Mouse (Mus musculus): ENCODE measurements at regions not wholly inside any gene's neighbourhood (a gene's known extent, or its start where the extent isn't known, plus 50 kb on each side); places are given as distances from the start of the nearest gene placed in this dataset.

GRCm38 (mm10) chr4:53386309-53386708, 53.9 kb upstream of the Slc44a1 start:
- DNase-seq (ENCODE audit: low spot score), result no peak

GRCm38 (mm10) chr4:53384761-53385160, 55.5 kb upstream of the Slc44a1 start:
- DNase-seq (ENCODE audit: low spot score), result no peak

GRCm38 (mm10) chr4:53384104-53384503, 56.1 kb upstream of the Slc44a1 start:
- no peak for DNase-seq (ENCODE audit: low spot score)

GRCm38 (mm10) chr4:53382012-53382411, 58.2 kb upstream of the Slc44a1 start:
- DNase-seq (ENCODE audit: low spot score), result no peak

GRCm38 (mm10) chr4:53379855-53380254, 60.4 kb upstream of the Slc44a1 start:
- no peak for DNase-seq (ENCODE audit: low spot score)

- DNase-seq (ENCODE audit: low spot score), result no peak
Observed at GRCm38 (mm10) chr4:53376995-53377394, 63.2 kb upstream of the Slc44a1 start.

GRCm38 (mm10) chr4:53356374-53356773, 83.8 kb upstream of the Slc44a1 start:
- no peak for DNase-seq (ENCODE audit: low spot score)

- no peak for DNase-seq (ENCODE audit: low spot score)
Observed at GRCm38 (mm10) chr4:53354961-53355360, 85.3 kb upstream of the Slc44a1 start.

GRCm38 (mm10) chr4:53353399-53354090, 86.7 kb upstream of the Slc44a1 start:
- no peak for DNase-seq (ENCODE audit: low spot score)

- no peak for DNase-seq (ENCODE audit: low spot score)
Observed at GRCm38 (mm10) chr4:53351104-53351607, 89.1 kb upstream of the Slc44a1 start.

- DNase-seq (ENCODE audit: low spot score), result no peak
Observed at GRCm38 (mm10) chr4:53345346-53345745, 94.9 kb upstream of the Slc44a1 start.

GRCm38 (mm10) chr4:53344546-53344945, 95.7 kb upstream of the Slc44a1 start:
- no peak for DNase-seq (ENCODE audit: low spot score)

- no peak for DNase-seq (ENCODE audit: low spot score)
Observed at GRCm38 (mm10) chr4:53341181-53341580, 99.0 kb upstream of the Slc44a1 start.

GRCm38 (mm10) chr4:53340021-53340667, 100.1 kb upstream of the Slc44a1 start:
- no peak for DNase-seq (ENCODE audit: low spot score)

- no peak for DNase-seq (ENCODE audit: low spot score)
Observed at GRCm38 (mm10) chr4:53339125-53340020, 100.8 kb upstream of the Slc44a1 start.

- no peak for DNase-seq (ENCODE audit: low spot score)
Observed at GRCm38 (mm10) chr4:53338479-53338878, 101.7 kb upstream of the Slc44a1 start.

- DNase-seq (ENCODE audit: low spot score), result no peak
Observed at GRCm38 (mm10) chr4:53337784-53338183, 102.4 kb upstream of the Slc44a1 start.

GRCm38 (mm10) chr4:53327382-53328165, 112.6 kb upstream of the Slc44a1 start:
- no peak for DNase-seq (ENCODE audit: low spot score)

GRCm38 (mm10) chr4:53323838-53324237, 116.4 kb upstream of the Slc44a1 start:
- DNase-seq (ENCODE audit: low spot score), result no peak

- no peak for DNase-seq (ENCODE audit: low spot score)
Observed at GRCm38 (mm10) chr4:53323195-53323594, 117.0 kb upstream of the Slc44a1 start.

- DNase-seq (ENCODE audit: low spot score), result no peak
Observed at GRCm38 (mm10) chr4:53322484-53322883, 117.7 kb upstream of the Slc44a1 start.
